Mouse (Mus musculus) kidney, embryonic 14.5 days (tissue): ENCODE measurements around the gene 1700023F06Rik. TPM values are rescaled to one million over a fixed set of nuclear protein-coding genes. Genes with fewer than 3 reads are reported as not detected.

Experiments
- ATAC-seq: fragments of 200-750 bp; cut with Nextera tagmentation; 2 replicates; pipeline ENCODE4 v1.8.0; 2017; ENCODE audit warnings: moderate number of reproducible peaks, mild to moderate bottlenecking, moderate TSS enrichment, moderate library complexity; ENCODE audit not compliant: low FRiP score, low TSS enrichment
- H3K27ac ChIP-seq: fragments of 300-500 bp; sonication (generic); 2 replicates; pipeline ENCODE4 v1.5.1; 2014; ENCODE audit warnings: low read depth, mild to moderate bottlenecking, low read length, moderate library complexity, mixed read lengths
- H3K27me3 ChIP-seq: fragments of 300-500 bp; sonication (generic); 2 replicates; pipeline ENCODE4 v1.6.1; 2014; ENCODE audit warnings: mild to moderate bottlenecking, low read length; ENCODE audit not compliant: control insufficient read depth, insufficient read depth
- H3K36me3 ChIP-seq: fragments of 300-500 bp; sonication (generic); 2 replicates; pipeline ENCODE4 v1.6.1; 2014; ENCODE audit warnings: low read length, mixed read lengths; ENCODE audit not compliant: control insufficient read depth, insufficient read depth
- H3K4me1 ChIP-seq: fragments of 300-500 bp; sonication (generic); 2 replicates; pipeline ENCODE4 v1.6.1; 2014; ENCODE audit warnings: low read length, mixed read lengths; ENCODE audit not compliant: control insufficient read depth, insufficient read depth
- H3K4me2 ChIP-seq: fragments of 300-500 bp; sonication (generic); replicated peaks from 2 replicates; pipeline ENCODE4 v1.6.1; 2014; ENCODE audit warnings: low read depth, mild to moderate bottlenecking, low read length
- H3K4me3 ChIP-seq: fragments of 300-500 bp; sonication (generic); 2 replicates; pipeline ENCODE4 v1.5.1; 2014; ENCODE audit warnings: mild to moderate bottlenecking, low read length
- H3K9ac ChIP-seq: fragments of 300-500 bp; sonication (generic); 2 replicates; pipeline ENCODE4 v1.6.1; 2014; ENCODE audit warnings: low read depth, mild to moderate bottlenecking, low read length, moderate library complexity
- H3K9me3 ChIP-seq: fragments of 300-500 bp; sonication (generic); 2 replicates; pipeline ENCODE4 v1.6.1; 2016; ENCODE audit warnings: low read length; ENCODE audit not compliant: control insufficient read depth
- WGBS: fragments of 180-500 bp; shearing (Covaris S2); extraction: QIAGEN DNeasy Blood & Tissue Kit; methylation state at CpG from one replicate; pipeline ENCODE4 v1.1.7; 2014; 5-methylcytosine and 5-hydroxymethylcytosine counted together
- polyA plus RNA-seq: library from polyadenylated mRNA; unstranded; fragments of >200 nt; fragmentation: Nextera tagmentation; extraction: Ambion mirVana; gene quantifications from 2 replicates; pipeline ENCODE4 v1.2.1, GENCODE M21; 2014

Gene 1700023F06Rik
- polyA plus RNA-seq, 1 experiment from 2014 or later = 0.26 TPM

GRCm38 (mm10) chr11:103218517-103218901 lies 10.2 kb upstream of the 1700023F06Rik start:
- Histone ChIP-seq H3K27ac (no peak overlapping the region), H3K9ac (peak overlapping the region; percentile 58; the same call in 1 of the 2 replicates)

GRCm38 (mm10) chr11:103217790-103218516 lies 9.6 kb upstream of the 1700023F06Rik start, which contains the start of gene Spata32:
Gene Spata32, minus strand, starts transcription at chr11:103218432.
- Histone ChIP-seq H3K4me3 (peak within 1 kb of the TSS; percentile 45), H3K27ac (0 out of 2 replicates have a peak within 1 kb of the TSS, but pooled peaks have one; percentile 51), H3K9ac (peak within 1 kb of the TSS; percentile 58; the same call in 1 of the 2 replicates), H3K36me3 (peaks cover 20% of the 10 kb centered on the region; the same call in 1 of the 2 replicates), H3K9me3 (no peaks in the 10 kb centered on the region), H3K27me3 (no peaks in the 10 kb centered on the region), H3K4me1 (peaks cover 6% of the 10 kb centered on the region; the same call in 1 of the 2 replicates), H3K4me2 (peak within 1 kb of the TSS; percentile 94)
- WGBS = under 1% methylated on average over 44 of the region's 45 CpGs
- peak; percentile 80 for ATAC-seq

More at GRCm38 (mm10) chr11:103218517-103218901, 10.2 kb upstream of the 1700023F06Rik start:
- Histone ChIP-seq H3K4me2 (peak overlapping the region; percentile 94), H3K9me3 (no peaks in the 10 kb centered on the region), H3K4me1 (peaks cover 6% of the 10 kb centered on the region; the same call in 1 of the 2 replicates), H3K27me3 (no peaks in the 10 kb centered on the region), H3K36me3 (peaks cover 22% of the 10 kb centered on the region), H3K4me3 (peak overlapping the region; percentile 45)
- 24% methylated on average over 6 of the region's 6 CpGs for WGBS
- ATAC-seq = peak; percentile 21

DNA sequence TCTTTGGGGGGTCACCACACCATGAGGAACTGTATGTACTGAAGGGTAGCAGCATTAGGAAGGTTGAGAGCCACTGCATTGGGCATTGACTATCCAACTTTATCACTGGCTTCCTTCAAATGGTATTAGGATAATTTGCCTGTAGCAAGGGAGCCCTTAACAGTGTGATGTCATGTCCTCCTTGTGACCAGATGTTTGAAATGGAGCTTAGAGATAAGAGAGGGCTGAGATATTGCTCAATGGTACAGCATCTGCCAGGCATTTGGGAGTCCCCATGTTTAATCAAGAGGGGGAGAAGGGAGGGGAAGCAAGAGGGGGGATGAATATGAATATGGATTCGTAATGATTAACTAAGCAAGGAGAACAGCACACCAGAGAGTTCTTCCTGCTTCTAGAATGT lies 7.0 kb upstream of the 1700023F06Rik start:
- Histone ChIP-seq H3K4me1 (peaks cover 6% of the 10 kb centered on the region; the same call in 1 of the 2 replicates), H3K4me3 (no peak overlapping the region), H3K27ac (no peak overlapping the region), H3K4me2 (no peak overlapping the region), H3K9me3 (no peaks in the 10 kb centered on the region), H3K36me3 (peaks cover 9% of the 10 kb centered on the region; the same call in 1 of the 2 replicates), H3K27me3 (no peaks in the 10 kb centered on the region), H3K9ac (no peak overlapping the region)
- WGBS = 73% methylated on average over 1 of the region's 1 CpGs
- no peak for ATAC-seq

DNA sequence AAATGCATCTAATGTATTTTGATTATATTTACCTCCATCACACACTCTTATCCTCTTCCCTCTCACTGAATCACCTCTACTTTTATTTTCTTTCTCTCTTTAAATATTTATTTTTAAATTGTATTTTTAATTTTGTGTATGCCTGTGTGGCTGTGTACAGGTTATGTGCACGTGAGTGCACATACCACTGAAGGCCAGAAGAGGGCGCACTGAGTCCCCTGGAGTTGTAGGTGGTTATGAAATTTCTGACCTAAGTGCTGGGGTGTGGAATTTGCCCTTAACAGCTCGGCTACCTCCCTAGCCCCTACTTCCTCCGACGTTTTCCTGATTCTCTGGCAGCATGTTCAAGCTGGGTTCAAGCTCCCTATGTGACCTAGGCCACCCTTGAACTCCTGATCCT lies 5.4 kb upstream of the 1700023F06Rik start:
- Histone ChIP-seq H3K9me3 (no peaks in the 10 kb centered on the region), H3K36me3 (no peaks in the 10 kb centered on the region), H3K27me3 (no peaks in the 10 kb centered on the region), H3K27ac (no peak overlapping the region), H3K9ac (no peak overlapping the region), H3K4me2 (no peak overlapping the region), H3K4me3 (no peak overlapping the region), H3K4me1 (peaks cover 6% of the 10 kb centered on the region; the same call in 1 of the 2 replicates)
- 91% methylated on average over 5 of the region's 5 CpGs for WGBS
- no peak for ATAC-seq

GRCm38 (mm10) chr11:103210291-103210690 lies 1.9 kb upstream of the 1700023F06Rik start:
- H3K4me2 ChIP-seq = no peak overlapping the region
- no peaks in the 10 kb centered on the region for H3K9me3 ChIP-seq
- no peak overlapping the region for H3K4me3 ChIP-seq
- no peak overlapping the region for H3K27ac ChIP-seq
- H3K27me3 ChIP-seq = no peaks in the 10 kb centered on the region
- no peak for ATAC-seq
- no peaks in the 10 kb centered on the region for H3K36me3 ChIP-seq
- 67% methylated on average over 8 of the region's 8 CpGs for WGBS
- H3K4me1 ChIP-seq = no peaks in the 10 kb centered on the region
- no peak overlapping the region for H3K9ac ChIP-seq

GRCm38 (mm10) chr11:103206203-103206602 lies 2.2 kb downstream of the 1700023F06Rik start:
- Histone ChIP-seq H3K36me3 (no peaks in the 10 kb centered on the region), H3K4me1 (no peaks in the 10 kb centered on the region), H3K4me2 (no peak overlapping the region), H3K27ac (no peak overlapping the region), H3K9ac (no peak overlapping the region), H3K4me3 (no peak overlapping the region), H3K9me3 (no peaks in the 10 kb centered on the region), H3K27me3 (no peaks in the 10 kb centered on the region)
- WGBS = 93% methylated on average over 6 of the region's 6 CpGs
- no peak for ATAC-seq

GRCm38 (mm10) chr11:103202376-103202775 lies 6.0 kb downstream of the 1700023F06Rik start:
- ATAC-seq = no peak
- Histone ChIP-seq H3K36me3 (no peaks in the 10 kb centered on the region), H3K9me3 (no peaks in the 10 kb centered on the region), H3K4me1 (peaks cover 11% of the 10 kb centered on the region), H3K27me3 (peaks cover 37% of the 10 kb centered on the region), H3K4me3 (no peak overlapping the region), H3K27ac (no peak overlapping the region), H3K9ac (no peak overlapping the region), H3K4me2 (no peak overlapping the region)

DNA sequence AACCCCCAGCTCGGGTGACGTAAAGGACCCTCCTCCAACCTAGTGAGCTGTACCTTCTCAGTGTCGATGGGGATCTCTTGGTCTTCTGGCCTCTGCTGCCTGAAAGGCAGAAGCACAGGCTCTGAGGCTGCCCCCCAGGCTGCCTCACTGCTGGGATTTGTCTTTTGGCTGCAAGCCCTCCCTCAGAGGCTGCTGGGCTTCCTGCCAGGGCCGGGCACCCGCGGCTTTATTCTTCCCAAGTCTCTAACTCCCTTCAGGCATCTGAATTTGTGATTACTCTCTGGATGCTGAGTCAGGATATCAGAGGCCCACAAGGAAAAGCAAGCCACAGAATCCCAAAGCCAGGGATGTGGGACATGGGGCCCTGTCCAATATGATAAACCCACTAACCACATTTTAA lies 6.7 kb downstream of the 1700023F06Rik start:
- 30% methylated on average over 6 of the region's 6 CpGs for WGBS
- no peaks in the 10 kb centered on the region for H3K36me3 ChIP-seq
- no peak overlapping the region for H3K4me2 ChIP-seq
- no peak overlapping the region for H3K27ac ChIP-seq
- H3K9me3 ChIP-seq = no peaks in the 10 kb centered on the region
- no peak for ATAC-seq
- H3K27me3 ChIP-seq = peaks cover 44% of the 10 kb centered on the region
- H3K4me3 ChIP-seq = no peak overlapping the region
- no peak overlapping the region for H3K9ac ChIP-seq
- peaks cover 11% of the 10 kb centered on the region for H3K4me1 ChIP-seq
